Mouse (Mus musculus) limb, embryonic 10.5 days (tissue): ENCODE results near the gene Kcng1. TPM values are rescaled to one million over a fixed set of nuclear protein-coding genes. Genes with fewer than 3 reads are reported as not detected.

Experiments
- DNase-seq: peaks from one replicate; pipeline ENCODE4 v3.0.0-alpha.2; 2017; ENCODE audit warnings: low spot score
- H3K27ac ChIP-seq: fragments of 300-500 bp; sonication (generic); 2 replicates; pipeline ENCODE4 v1.5.1; 2016; ENCODE audit warnings: mild to moderate bottlenecking
- H3K27me3 ChIP-seq: fragments of 300-500 bp; sonication (generic); 2 replicates; pipeline ENCODE4 v1.6.1; 2016; ENCODE audit warnings: low read depth, mild to moderate bottlenecking; ENCODE audit not compliant: poor library complexity, severe bottlenecking
- H3K36me3 ChIP-seq: fragments of 300-500 bp; sonication (generic); 2 replicates; pipeline ENCODE4 v1.6.1; 2016; ENCODE audit warnings: mild to moderate bottlenecking, moderate library complexity
- H3K4me1 ChIP-seq: fragments of 300-500 bp; sonication (generic); 2 replicates; pipeline ENCODE4 v1.6.1; 2016
- H3K4me3 ChIP-seq: fragments of 300-500 bp; sonication (generic); 2 replicates; pipeline ENCODE4 v1.5.1; 2016; ENCODE audit warnings: mild to moderate bottlenecking, moderate library complexity
- H3K9me3 ChIP-seq: fragments of 300-500 bp; sonication (generic); replicated peaks from 2 replicates; pipeline ENCODE4 v1.6.1; 2016; ENCODE audit warnings: mild to moderate bottlenecking
- WGBS: fragments of 180-500 bp; shearing (Covaris S2); methylation state at CpG from one replicate; pipeline ENCODE4 v1.1.7; 2016; 5-methylcytosine and 5-hydroxymethylcytosine counted together
- polyA plus RNA-seq: library from polyadenylated mRNA; unstranded; fragments of >200 nt; fragmentation: Nextera tagmentation; extraction: Ambion mirVana; gene quantifications from 2 replicates; pipeline ENCODE4 v1.2.1, GENCODE M21; 2016

Gene Kcng1
- polyA plus RNA-seq = 1.4 and 2.3 TPM in 2 replicates

GRCm38 (mm10) chr2:168281582-168281981 lies at the start of gene Kcng1:
TSS of gene Kcng1 (minus strand) at chr2:168281736.
- H3K36me3 ChIP-seq = no peaks in the 10 kb centered on the region
- WGBS = 10% methylated on average over 12 of the region's 12 CpGs
- DNase-seq = no peak
- peaks cover 82% of the 10 kb centered on the region for H3K27me3 ChIP-seq
- H3K4me1 ChIP-seq = peaks cover 35% of the 10 kb centered on the region
- H3K9me3 ChIP-seq = no peaks in the 10 kb centered on the region
- peak within 1 kb of the TSS; percentile 77 for H3K27ac ChIP-seq
- peak within 1 kb of the TSS; percentile 63 for H3K4me3 ChIP-seq

- Histone ChIP-seq H3K9me3 (no peaks in the 10 kb centered on the region), H3K36me3 (no peaks in the 10 kb centered on the region), H3K4me3 (no peak overlapping the region), H3K27me3 (no peaks in the 10 kb centered on the region), H3K27ac (no peak overlapping the region), H3K4me1 (peaks cover 19% of the 10 kb centered on the region)
- no peak for DNase-seq
- 72% methylated on average over 11 of the region's 11 CpGs for WGBS
Measured at GRCm38 (mm10) chr2:168330421-168331070, 49.0 kb upstream of the Kcng1 start.

- no peak for DNase-seq
- H3K36me3 ChIP-seq = no peaks in the 10 kb centered on the region
- H3K27ac ChIP-seq = no peak overlapping the region
- H3K27me3 ChIP-seq = no peaks in the 10 kb centered on the region
- WGBS = 62% methylated on average over 10 of the region's 10 CpGs
- no peaks in the 10 kb centered on the region; the same call in 1 of the 2 replicates for H3K4me1 ChIP-seq
- H3K4me3 ChIP-seq = no peak overlapping the region
- no peaks in the 10 kb centered on the region for H3K9me3 ChIP-seq
Measured at GRCm38 (mm10) chr2:168321716-168322374, 40.3 kb upstream of the Kcng1 start.

- H3K4me3 ChIP-seq = no peak overlapping the region
- H3K36me3 ChIP-seq = no peaks in the 10 kb centered on the region
- DNase-seq = no peak
- no peaks in the 10 kb centered on the region; the same call in 1 of the 2 replicates for H3K4me1 ChIP-seq
- no peaks in the 10 kb centered on the region for H3K9me3 ChIP-seq
- 83% methylated on average over 17 of the region's 17 CpGs for WGBS
- H3K27ac ChIP-seq = 0 out of 2 replicates have a peak overlapping the region, but pooled peaks have one; percentile 5
- H3K27me3 ChIP-seq = no peaks in the 10 kb centered on the region
Measured at GRCm38 (mm10) chr2:168320388-168321182, 39.0 kb upstream of the Kcng1 start.

GRCm38 (mm10) chr2:168314646-168315446 lies 33.3 kb upstream of the Kcng1 start:
- Histone ChIP-seq H3K36me3 (no peaks in the 10 kb centered on the region), H3K27me3 (no peaks in the 10 kb centered on the region), H3K9me3 (no peaks in the 10 kb centered on the region), H3K4me3 (no peak overlapping the region), H3K27ac (0 out of 2 replicates have a peak overlapping the region, but pooled peaks have one; percentile 25), H3K4me1 (peaks cover 18% of the 10 kb centered on the region)
- no peak for DNase-seq
- WGBS = 52% methylated on average over 16 of the region's 16 CpGs

- H3K9me3 ChIP-seq = no peaks in the 10 kb centered on the region
- H3K36me3 ChIP-seq = no peaks in the 10 kb centered on the region
- no peaks in the 10 kb centered on the region for H3K27me3 ChIP-seq
- H3K4me1 ChIP-seq = peaks cover 18% of the 10 kb centered on the region
- WGBS = 50% methylated on average over 4 of the region's 4 CpGs
- no peak overlapping the region for H3K4me3 ChIP-seq
- no peak for DNase-seq
- no peak overlapping the region for H3K27ac ChIP-seq
Measured at GRCm38 (mm10) chr2:168312504-168312903, 31.0 kb upstream of the Kcng1 start.

- Histone ChIP-seq H3K27ac (no peak overlapping the region), H3K4me3 (no peak overlapping the region), H3K4me1 (peaks cover 18% of the 10 kb centered on the region), H3K27me3 (no peaks in the 10 kb centered on the region), H3K36me3 (no peaks in the 10 kb centered on the region), H3K9me3 (no peaks in the 10 kb centered on the region)
- 94% methylated on average over 16 of the region's 16 CpGs for WGBS
- DNase-seq = no peak
Measured at GRCm38 (mm10) chr2:168311006-168311405, 29.5 kb upstream of the Kcng1 start.

- H3K27me3 ChIP-seq = no peaks in the 10 kb centered on the region
- H3K27ac ChIP-seq = no peak overlapping the region
- DNase-seq = no peak
- H3K9me3 ChIP-seq = no peaks in the 10 kb centered on the region
- H3K4me3 ChIP-seq = no peak overlapping the region
- WGBS = 90% methylated on average over 7 of the region's 7 CpGs
- H3K36me3 ChIP-seq = no peaks in the 10 kb centered on the region
- peaks cover 3% of the 10 kb centered on the region; the same call in 1 of the 2 replicates for H3K4me1 ChIP-seq
Measured at GRCm38 (mm10) chr2:168308916-168309315, 27.4 kb upstream of the Kcng1 start.

- DNase-seq = no peak
- peaks cover 15% of the 10 kb centered on the region; the same call in 1 of the 2 replicates for H3K27me3 ChIP-seq
- no peaks in the 10 kb centered on the region for H3K4me1 ChIP-seq
- no peaks in the 10 kb centered on the region for H3K9me3 ChIP-seq
- 92% methylated on average over 8 of the region's 8 CpGs for WGBS
- H3K4me3 ChIP-seq = no peak overlapping the region
- no peak overlapping the region for H3K27ac ChIP-seq
- no peaks in the 10 kb centered on the region for H3K36me3 ChIP-seq
Measured at GRCm38 (mm10) chr2:168299650-168300049, 18.1 kb upstream of the Kcng1 start.

- no peaks in the 10 kb centered on the region for H3K36me3 ChIP-seq
- H3K4me1 ChIP-seq = peaks cover 20% of the 10 kb centered on the region
- 86% methylated on average over 10 of the region's 10 CpGs for WGBS
- no peak overlapping the region for H3K4me3 ChIP-seq
- no peaks in the 10 kb centered on the region for H3K9me3 ChIP-seq
- no peak for DNase-seq
- H3K27ac ChIP-seq = no peak overlapping the region
- peaks cover 29% of the 10 kb centered on the region for H3K27me3 ChIP-seq
Measured at GRCm38 (mm10) chr2:168296530-168296929, 15.0 kb upstream of the Kcng1 start.

- Histone ChIP-seq H3K36me3 (no peaks in the 10 kb centered on the region), H3K4me3 (no peak overlapping the region), H3K27me3 (peaks cover 34% of the 10 kb centered on the region), H3K4me1 (peaks cover 28% of the 10 kb centered on the region), H3K27ac (no peak overlapping the region), H3K9me3 (no peaks in the 10 kb centered on the region)
- WGBS = 39% methylated on average over 6 of the region's 6 CpGs
- DNase-seq = no peak
Measured at GRCm38 (mm10) chr2:168292521-168292920, 11.0 kb upstream of the Kcng1 start.

GRCm38 (mm10) chr2:168292041-168292440 lies 10.5 kb upstream of the Kcng1 start:
- Histone ChIP-seq H3K27me3 (peaks cover 34% of the 10 kb centered on the region), H3K36me3 (no peaks in the 10 kb centered on the region), H3K9me3 (no peaks in the 10 kb centered on the region), H3K4me1 (peaks cover 30% of the 10 kb centered on the region), H3K27ac (no peak overlapping the region), H3K4me3 (0 out of 2 replicates have a peak overlapping the region, but pooled peaks have one; percentile 9)
- 15% methylated on average over 10 of the region's 10 CpGs for WGBS
- DNase-seq = peak; percentile 64
